Mouse (Mus musculus) brain, adult 2 months (tissue): ENCODE measurements at regions not wholly inside any gene's neighbourhood (a gene's known extent, or its start where the extent isn't known, plus 50 kb on each side); places are given as distances from the start of the nearest gene placed in this dataset.

Experiments used
- DNase-seq: peaks from one replicate; pipeline ENCODE4 v3.0.0; 2011; ENCODE audit warnings: low read depth, low spot score

GRCm38 (mm10) chr1:148901319-148902033 is 1059.6 kb downstream of the Pla2g4a start:
- DNase-seq, result no peak

DNA sequence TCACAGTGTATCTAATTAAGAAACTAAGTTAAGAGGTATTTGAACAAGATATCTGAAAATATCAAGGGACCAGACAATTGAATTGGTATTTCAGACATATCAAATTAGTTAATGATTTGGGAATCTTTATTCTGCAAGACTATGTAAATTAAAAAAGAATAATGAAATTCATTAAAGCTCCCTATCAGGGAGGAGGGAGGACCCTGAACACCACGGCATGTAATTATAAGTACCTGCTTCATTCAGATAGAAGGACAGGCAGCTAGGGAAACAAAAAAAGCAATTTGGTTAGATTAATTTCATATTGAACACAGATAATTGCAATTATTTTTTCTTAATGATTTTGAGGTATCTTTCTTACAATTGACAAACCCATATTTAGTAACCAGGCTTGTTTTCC is 1090.3 kb downstream of the Pla2g4a start:
- DNase-seq, result no peak

DNA sequence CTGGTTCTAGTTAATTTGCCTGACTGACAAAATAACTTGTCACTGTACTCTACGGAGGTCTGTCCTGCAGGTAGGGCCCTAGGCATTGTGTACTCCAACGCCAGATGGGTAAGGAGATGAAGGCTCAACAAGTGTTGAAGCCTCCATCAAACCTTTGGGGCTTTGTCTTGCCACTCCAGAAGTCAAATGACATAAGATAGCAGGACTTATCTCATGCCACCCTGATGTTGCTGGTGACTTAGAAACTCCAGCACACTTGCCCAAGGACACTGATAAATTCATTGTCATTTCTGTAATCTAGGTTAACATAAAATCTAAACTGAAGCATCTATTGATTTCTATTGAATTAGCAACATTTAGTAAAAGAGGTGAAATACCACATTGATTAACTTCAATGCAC is 1097.5 kb downstream of the Pla2g4a start:
- no peak for DNase-seq

DNA sequence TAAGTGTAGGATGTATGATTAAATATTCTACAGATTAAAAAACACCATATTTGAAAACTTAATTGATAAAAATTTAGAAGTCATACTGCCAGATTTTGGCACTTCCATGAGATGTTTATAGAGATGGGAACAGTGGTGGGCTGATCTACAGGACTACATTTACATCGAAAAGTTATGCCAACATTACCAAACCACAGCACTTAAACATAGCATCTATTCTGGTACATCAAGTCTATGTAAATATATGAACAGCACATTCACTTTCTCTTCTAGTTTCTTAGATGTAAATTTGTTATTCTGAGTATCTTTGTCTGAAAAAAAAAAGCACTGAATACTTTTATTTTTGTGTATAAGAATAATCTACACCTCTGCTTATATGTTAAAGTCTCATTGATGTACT is 1108.1 kb downstream of the Pla2g4a start:
- peak; percentile 27 for DNase-seq

GRCm38 (mm10) chr1:148846595-148846994 is 1114.5 kb downstream of the Pla2g4a start:
- no peak for DNase-seq

DNA sequence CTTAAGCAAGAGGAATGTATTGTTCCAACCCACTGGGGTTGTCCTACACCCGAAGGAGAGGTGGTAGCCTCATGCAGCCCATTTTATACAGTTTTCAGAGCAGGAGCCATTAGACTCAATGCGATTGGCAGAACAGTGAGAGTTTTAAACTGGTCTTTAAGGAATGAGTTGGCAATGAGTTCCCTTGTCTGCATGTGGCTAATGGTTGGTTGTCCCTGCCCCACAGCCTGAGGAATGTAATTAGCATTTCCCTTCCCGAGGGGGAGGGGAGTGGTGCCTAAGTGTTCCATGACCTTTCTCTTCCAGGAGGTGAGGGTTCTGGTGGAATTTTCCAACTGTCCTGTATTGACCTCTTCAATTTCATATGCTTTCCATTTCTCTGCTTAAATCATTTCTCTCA is 1137.9 kb downstream of the Pla2g4a start:
- no peak for DNase-seq

DNA sequence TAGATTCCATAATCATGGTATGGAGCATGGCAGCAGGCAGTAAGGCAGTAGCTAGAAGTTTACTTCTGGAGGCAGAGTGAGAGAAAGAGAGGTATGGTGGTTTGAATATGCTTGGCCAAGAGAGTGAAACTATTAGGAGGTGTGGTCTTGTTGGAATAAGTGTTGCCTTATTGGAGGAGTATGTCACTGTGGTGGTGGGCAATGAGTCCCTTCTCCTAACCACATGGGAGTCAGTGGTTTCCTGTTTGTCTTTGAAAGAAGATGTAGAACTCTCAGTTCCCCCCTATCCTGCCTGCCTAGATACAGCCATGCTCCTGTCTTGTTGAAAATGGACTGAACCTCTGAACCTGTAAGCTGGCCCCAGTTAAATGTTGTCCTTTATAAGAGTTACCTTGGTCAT is 1152.4 kb downstream of the Pla2g4a start:
- DNase-seq, result no peak

DNA sequence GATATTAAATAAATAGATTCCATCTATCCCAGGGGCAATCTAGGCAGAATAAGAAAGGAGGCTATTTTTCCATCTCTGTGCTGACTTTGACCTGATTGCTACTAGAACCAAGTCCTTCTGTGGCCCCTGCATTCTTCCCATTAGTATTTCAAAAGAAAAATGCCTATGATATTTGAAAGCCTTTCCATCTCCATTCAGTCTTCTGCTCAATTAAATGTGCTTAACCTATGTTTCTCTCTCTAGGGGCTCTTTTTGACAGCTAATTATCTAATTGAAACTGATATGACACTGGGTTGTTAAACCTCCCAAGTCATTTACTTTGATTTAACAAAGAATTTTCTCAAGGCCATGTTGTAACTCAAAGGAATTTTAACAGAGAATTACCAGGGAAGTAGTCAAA is 1164.0 kb downstream of the Pla2g4a start:
- peak; percentile 2 for DNase-seq

DNA sequence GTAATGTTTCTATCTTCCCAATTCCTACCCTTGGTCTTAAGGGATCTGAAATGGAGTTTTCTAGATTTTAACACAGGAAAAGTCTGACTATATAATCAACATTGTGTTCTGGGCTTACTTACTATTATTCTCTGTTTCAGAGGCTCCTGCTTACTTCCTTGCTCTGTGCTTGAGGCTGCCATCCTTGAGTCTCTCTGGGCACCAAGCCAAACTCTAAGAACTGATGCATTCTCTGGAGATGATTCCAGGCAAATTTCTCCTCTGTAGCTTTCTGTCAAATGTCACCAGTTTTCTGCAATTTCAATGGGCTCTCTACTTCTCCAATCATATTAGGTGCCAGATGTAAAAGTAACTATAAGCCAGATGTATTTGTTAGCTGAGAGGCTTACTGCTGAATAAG is 1210.3 kb downstream of the Pla2g4a start:
- DNase-seq, result peak; percentile 57

GRCm38 (mm10) chr1:148722106-148722505 is 1239.0 kb downstream of the Pla2g4a start:
- DNase-seq, result no peak

- DNase-seq, result no peak
Measured at GRCm38 (mm10) chr1:148721409-148721808, 1239.7 kb downstream of the Pla2g4a start.

DNA sequence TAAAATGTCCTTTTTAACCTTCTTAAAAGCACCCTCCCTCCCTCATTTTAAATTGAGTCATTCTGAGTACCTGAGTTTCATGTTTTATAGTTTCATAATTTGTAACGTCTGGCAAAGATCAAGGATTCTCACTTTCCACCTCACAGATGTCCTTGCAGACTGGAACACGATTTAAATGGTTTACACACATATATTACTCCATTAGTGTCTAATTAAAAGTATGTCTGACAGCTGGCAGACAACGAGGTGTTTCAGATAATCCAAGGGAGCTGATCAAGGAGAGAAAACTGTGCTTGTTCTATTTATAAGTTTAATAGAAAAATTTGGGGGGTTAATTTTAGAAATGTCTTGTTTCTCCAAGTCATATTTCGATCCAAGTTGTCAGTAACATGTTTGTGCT is 1240.1 kb downstream of the Pla2g4a start:
- DNase-seq, result no peak

GRCm38 (mm10) chr1:148708084-148708483 is 1253.0 kb downstream of the Pla2g4a start:
- no peak for DNase-seq

GRCm38 (mm10) chr1:148707657-148708056 is 1253.4 kb downstream of the Pla2g4a start:
- DNase-seq, result peak; percentile 63

GRCm38 (mm10) chr1:148706271-148706807 is 1254.8 kb downstream of the Pla2g4a start:
- peak; percentile 27 for DNase-seq

- DNase-seq, result peak; percentile 54
Measured at GRCm38 (mm10) chr1:148700599-148700954, 1260.5 kb downstream of the Pla2g4a start.

- peak; percentile 71 for DNase-seq
Measured at GRCm38 (mm10) chr1:148699854-148700598, 1261.1 kb downstream of the Pla2g4a start.

GRCm38 (mm10) chr1:148690085-148690484 is 1271.0 kb downstream of the Pla2g4a start:
- DNase-seq, result no peak

- DNase-seq, result no peak
Measured at GRCm38 (mm10) chr1:148689618-148690017, 1271.5 kb downstream of the Pla2g4a start.

DNA sequence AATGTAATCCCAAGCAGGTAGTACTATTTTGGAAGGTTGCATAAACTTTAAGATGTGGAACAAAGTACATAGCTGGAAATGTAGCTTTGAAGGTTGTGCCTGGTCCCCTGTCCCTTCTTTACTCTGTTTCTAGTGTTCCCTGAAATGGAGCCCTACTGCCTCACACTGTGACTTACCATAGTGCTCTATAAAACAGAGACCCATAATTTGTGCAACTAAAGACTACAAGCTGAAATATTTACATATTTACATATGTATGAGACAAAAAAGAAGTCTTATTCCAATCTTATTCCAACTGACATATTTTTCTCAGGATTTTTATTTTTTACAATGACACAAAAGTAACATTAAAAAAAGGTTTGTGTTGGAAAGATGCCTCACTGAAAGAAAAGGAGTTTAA is 1285.6 kb downstream of the Pla2g4a start:
- DNase-seq, result no peak

DNA sequence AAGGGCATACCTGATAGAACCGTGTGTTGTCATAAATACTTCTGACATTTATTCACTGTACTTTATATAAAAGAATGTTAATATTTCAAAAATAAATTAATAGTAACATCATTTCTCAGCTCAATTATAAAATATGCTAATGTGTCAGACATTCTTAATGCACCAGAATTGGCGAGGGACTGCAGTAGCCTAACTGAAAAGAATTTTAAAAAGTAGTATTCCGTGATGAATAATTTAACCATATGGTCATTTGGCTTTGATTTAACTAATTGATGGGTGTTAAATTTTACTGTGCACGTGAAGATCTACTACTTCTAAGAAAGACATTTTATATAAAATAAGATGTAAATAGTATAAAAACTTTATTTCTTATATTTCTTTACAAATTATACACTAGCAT is 1296.7 kb downstream of the Pla2g4a start:
- no peak for DNase-seq

DNA sequence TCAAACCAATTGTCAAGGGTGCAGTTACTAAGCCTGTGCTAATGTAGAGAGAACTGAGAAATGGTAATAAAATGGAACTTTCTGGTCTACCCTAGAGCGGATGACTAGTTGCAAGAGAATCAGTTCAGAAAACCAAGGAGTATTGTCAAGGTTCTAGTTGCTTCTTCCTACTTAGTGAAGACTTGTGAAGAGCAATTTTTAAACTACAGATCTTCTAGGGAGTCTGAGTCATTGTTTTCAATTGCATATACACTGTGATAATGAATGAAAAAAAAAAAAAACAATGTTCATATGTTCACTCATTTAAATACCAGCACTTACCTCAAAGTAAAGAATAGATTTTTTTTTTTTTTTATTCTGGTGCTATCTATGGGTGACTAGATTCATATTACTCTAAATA is 1304.1 kb downstream of the Pla2g4a start:
- DNase-seq, result peak; percentile 42
